Mouse (Mus musculus) neural tube, embryonic 12.5 days (tissue): ENCODE data around the gene Fam178b. TPM values are rescaled to one million over a fixed set of nuclear protein-coding genes. Genes with fewer than 3 reads are reported as not detected.

Experiments used
- ATAC-seq: fragments of 200-750 bp; cut with Nextera tagmentation; 2 replicates; pipeline ENCODE4 v1.8.0; 2017; ENCODE audit warnings: low read depth, mild to moderate bottlenecking, moderate TSS enrichment, moderate library complexity; ENCODE audit not compliant: low FRiP score
- H3K27ac ChIP-seq: fragments of 300-500 bp; sonication (generic); 2 replicates; pipeline ENCODE4 v1.5.1; 2016
- H3K27me3 ChIP-seq: fragments of 300-500 bp; sonication (generic); replicated peaks from 2 replicates; pipeline ENCODE4 v1.6.1; 2016; ENCODE audit warnings: mild to moderate bottlenecking
- H3K36me3 ChIP-seq: fragments of 300-500 bp; sonication (generic); 2 replicates; pipeline ENCODE4 v1.6.1; 2016; ENCODE audit warnings: mild to moderate bottlenecking
- H3K4me1 ChIP-seq: fragments of 300-500 bp; sonication (generic); 2 replicates; pipeline ENCODE4 v1.6.1; 2016
- H3K4me2 ChIP-seq: fragments of 300-500 bp; sonication (generic); replicated peaks from 2 replicates; pipeline ENCODE4 v1.6.1; 2016; ENCODE audit warnings: mild to moderate bottlenecking
- H3K4me3 ChIP-seq: fragments of 300-500 bp; sonication (generic); 2 replicates; pipeline ENCODE4 v1.5.1; 2016
- H3K9ac ChIP-seq: fragments of 300-500 bp; sonication (generic); 2 replicates; pipeline ENCODE4 v1.6.1; 2016; ENCODE audit warnings: mild to moderate bottlenecking
- H3K9me3 ChIP-seq: fragments of 300-500 bp; sonication (generic); 2 replicates; pipeline ENCODE4 v1.6.1; 2016; ENCODE audit warnings: mild to moderate bottlenecking
- WGBS: fragments of 180-500 bp; shearing (Covaris S2); methylation state at CpG from one replicate; pipeline ENCODE4 v1.1.7; 2016; 5-methylcytosine and 5-hydroxymethylcytosine counted together
- polyA plus RNA-seq: library from polyadenylated mRNA; unstranded; fragments of >200 nt; fragmentation: Nextera tagmentation; extraction: Ambion mirVana; gene quantifications from 2 replicates; pipeline ENCODE4 v1.2.1, GENCODE M21; 2016

The Fam178b gene
- polyA plus RNA-seq, 1 experiment from 2014 or later, result 0.48 TPM

- Histone ChIP-seq H3K9me3 (no peaks in the 10 kb centered on the region), H3K9ac (no peak overlapping the region), H3K27me3 (no peaks in the 10 kb centered on the region), H3K27ac (no peak overlapping the region), H3K4me1 (no peaks in the 10 kb centered on the region), H3K4me2 (no peak overlapping the region), H3K4me3 (no peak overlapping the region), H3K36me3 (peaks cover 22% of the 10 kb centered on the region)
- no peak for ATAC-seq
- 78% methylated on average over 8 of the region's 8 CpGs for WGBS
Observed at GRCm38 (mm10) chr1:36530485-36530884, 152.5 kb downstream of the Fam178b start.

GRCm38 (mm10) chr1:36529875-36530274 is 153.1 kb downstream of the Fam178b start:
- Histone ChIP-seq H3K9me3 (no peaks in the 10 kb centered on the region), H3K9ac (no peak overlapping the region), H3K36me3 (peaks cover 28% of the 10 kb centered on the region), H3K4me3 (no peak overlapping the region), H3K4me1 (no peaks in the 10 kb centered on the region), H3K27me3 (no peaks in the 10 kb centered on the region), H3K4me2 (no peak overlapping the region), H3K27ac (no peak overlapping the region)
- 92% methylated on average over 4 of the region's 4 CpGs for WGBS
- ATAC-seq, result no peak

GRCm38 (mm10) chr1:36529274-36529673 is 153.7 kb downstream of the Fam178b start:
- no peak overlapping the region for H3K9ac ChIP-seq
- WGBS, result 92% methylated on average over 4 of the region's 4 CpGs

GRCm38 (mm10) chr1:36528351-36528750 is 154.6 kb downstream of the Fam178b start:
- peaks cover 42% of the 10 kb centered on the region for H3K36me3 ChIP-seq
- H3K27ac ChIP-seq, result no peak overlapping the region
- H3K4me1 ChIP-seq, result 0 out of 2 replicates have a peak, but pooled peaks cover 7% of the 10 kb centered on the region
- peak; percentile 55 for ATAC-seq
- H3K27me3 ChIP-seq, result no peaks in the 10 kb centered on the region
- 18% methylated on average over 1 of the region's 1 CpGs for WGBS
- H3K9ac ChIP-seq, result no peak overlapping the region
- no peak overlapping the region for H3K4me3 ChIP-seq
- no peaks in the 10 kb centered on the region for H3K9me3 ChIP-seq
- no peak overlapping the region for H3K4me2 ChIP-seq

More at GRCm38 (mm10) chr1:36529274-36529673, 153.7 kb downstream of the Fam178b start:
- Histone ChIP-seq H3K4me1 (no peaks in the 10 kb centered on the region), H3K9me3 (no peaks in the 10 kb centered on the region), H3K4me2 (no peak overlapping the region), H3K27me3 (no peaks in the 10 kb centered on the region), H3K27ac (no peak overlapping the region), H3K4me3 (no peak overlapping the region), H3K36me3 (peaks cover 33% of the 10 kb centered on the region)
- ATAC-seq, result no peak

GRCm38 (mm10) chr1:36526903-36527302 is 156.1 kb downstream of the Fam178b start:
- no peaks in the 10 kb centered on the region for H3K27me3 ChIP-seq
- H3K9ac ChIP-seq, result no peak overlapping the region
- H3K4me1 ChIP-seq, result peaks cover 7% of the 10 kb centered on the region; the same call in 1 of the 2 replicates
- no peak overlapping the region for H3K4me3 ChIP-seq
- H3K36me3 ChIP-seq, result peaks cover 52% of the 10 kb centered on the region
- H3K27ac ChIP-seq, result no peak overlapping the region
- H3K4me2 ChIP-seq, result no peak overlapping the region
- 92% methylated on average over 10 of the region's 10 CpGs for WGBS
- ATAC-seq, result no peak
- no peaks in the 10 kb centered on the region for H3K9me3 ChIP-seq

- 91% methylated on average over 12 of the region's 12 CpGs for WGBS
- Histone ChIP-seq H3K4me3 (no peak overlapping the region), H3K27me3 (no peaks in the 10 kb centered on the region), H3K9ac (no peak overlapping the region), H3K9me3 (no peaks in the 10 kb centered on the region), H3K4me1 (peaks cover 7% of the 10 kb centered on the region; the same call in 1 of the 2 replicates), H3K4me2 (no peak overlapping the region), H3K27ac (no peak overlapping the region), H3K36me3 (peaks cover 57% of the 10 kb centered on the region)
- ATAC-seq, result no peak
Observed at GRCm38 (mm10) chr1:36525774-36526173, 157.2 kb downstream of the Fam178b start.

- H3K27ac ChIP-seq, result 0 out of 2 replicates have a peak overlapping the region, but pooled peaks have one; percentile 38
Observed at GRCm38 (mm10) chr1:36524058-36524457, 158.9 kb downstream of the Fam178b start.

GRCm38 (mm10) chr1:36523332-36524013 is 159.5 kb downstream of the Fam178b start:
- no peak overlapping the region for H3K9ac ChIP-seq
- H3K27ac ChIP-seq, result 0 out of 2 replicates have a peak overlapping the region, but pooled peaks have one; percentile 38
- ATAC-seq, result peak; percentile 42
- H3K9me3 ChIP-seq, result no peaks in the 10 kb centered on the region
- H3K27me3 ChIP-seq, result no peaks in the 10 kb centered on the region
- H3K4me3 ChIP-seq, result no peak overlapping the region
- WGBS, result 67% methylated on average over 9 of the region's 9 CpGs
- H3K4me2 ChIP-seq, result no peak overlapping the region
- H3K36me3 ChIP-seq, result peaks cover 77% of the 10 kb centered on the region
- peaks cover 7% of the 10 kb centered on the region; the same call in 1 of the 2 replicates for H3K4me1 ChIP-seq

More at GRCm38 (mm10) chr1:36524058-36524457, 158.9 kb downstream of the Fam178b start:
- Histone ChIP-seq H3K27me3 (no peaks in the 10 kb centered on the region), H3K9ac (no peak overlapping the region), H3K9me3 (no peaks in the 10 kb centered on the region), H3K36me3 (peaks cover 72% of the 10 kb centered on the region), H3K4me3 (no peak overlapping the region), H3K4me1 (peaks cover 7% of the 10 kb centered on the region; the same call in 1 of the 2 replicates), H3K4me2 (no peak overlapping the region)
- WGBS, result 86% methylated on average over 5 of the region's 5 CpGs
- ATAC-seq, result no peak

- Histone ChIP-seq H3K4me3 (no peak overlapping the region), H3K27ac (no peak overlapping the region), H3K9me3 (no peaks in the 10 kb centered on the region), H3K4me2 (no peak overlapping the region), H3K9ac (no peak overlapping the region), H3K27me3 (no peaks in the 10 kb centered on the region), H3K4me1 (peaks cover 7% of the 10 kb centered on the region; the same call in 1 of the 2 replicates), H3K36me3 (peaks cover 83% of the 10 kb centered on the region)
- no peak for ATAC-seq
- 94% methylated on average over 7 of the region's 7 CpGs for WGBS
Observed at GRCm38 (mm10) chr1:36522210-36522609, 160.8 kb downstream of the Fam178b start.

- H3K4me3 ChIP-seq, result no peak overlapping the region
- peaks cover 74% of the 10 kb centered on the region for H3K36me3 ChIP-seq
- H3K9me3 ChIP-seq, result no peaks in the 10 kb centered on the region
- no peak for ATAC-seq
- WGBS, result 79% methylated on average over 11 of the region's 11 CpGs
- H3K9ac ChIP-seq, result no peak overlapping the region
- H3K4me1 ChIP-seq, result peaks cover 19% of the 10 kb centered on the region
- H3K4me2 ChIP-seq, result no peak overlapping the region
- no peaks in the 10 kb centered on the region for H3K27me3 ChIP-seq
- H3K27ac ChIP-seq, result no peak overlapping the region
Observed at GRCm38 (mm10) chr1:36519626-36520025, 163.4 kb downstream of the Fam178b start.

- no peak overlapping the region for H3K27ac ChIP-seq
- no peak overlapping the region for H3K9ac ChIP-seq
- H3K4me1 ChIP-seq, result peaks cover 25% of the 10 kb centered on the region
- H3K27me3 ChIP-seq, result no peaks in the 10 kb centered on the region
- H3K4me2 ChIP-seq, result no peak overlapping the region
- 84% methylated on average over 3 of the region's 3 CpGs for WGBS
- H3K4me3 ChIP-seq, result no peak overlapping the region
- no peak for ATAC-seq
- H3K9me3 ChIP-seq, result no peaks in the 10 kb centered on the region
- peaks cover 63% of the 10 kb centered on the region for H3K36me3 ChIP-seq
Observed at GRCm38 (mm10) chr1:36518259-36518658, 164.7 kb downstream of the Fam178b start.

- 34% methylated on average over 2 of the region's 2 CpGs for WGBS
- no peaks in the 10 kb centered on the region for H3K9me3 ChIP-seq
- ATAC-seq, result no peak
- no peaks in the 10 kb centered on the region for H3K27me3 ChIP-seq
- peaks cover 29% of the 10 kb centered on the region for H3K4me1 ChIP-seq
- H3K4me3 ChIP-seq, result no peak overlapping the region
- H3K9ac ChIP-seq, result no peak overlapping the region
- peak overlapping the region; percentile 94 for H3K4me2 ChIP-seq
- H3K36me3 ChIP-seq, result peaks cover 20% of the 10 kb centered on the region
- no peak overlapping the region for H3K27ac ChIP-seq
Observed at GRCm38 (mm10) chr1:36513718-36514117, 169.3 kb downstream of the Fam178b start.

GRCm38 (mm10) chr1:36513310-36513709 is 169.7 kb downstream of the Fam178b start:
- Histone ChIP-seq H3K4me1 (peaks cover 29% of the 10 kb centered on the region), H3K4me2 (peak overlapping the region; percentile 94), H3K9ac (peak overlapping the region; percentile 88), H3K27me3 (no peaks in the 10 kb centered on the region), H3K36me3 (peaks cover 19% of the 10 kb centered on the region), H3K4me3 (peak overlapping the region; percentile 97), H3K27ac (no peak overlapping the region), H3K9me3 (no peaks in the 10 kb centered on the region)
- ATAC-seq, result no peak
- 9% methylated on average over 1 of the region's 1 CpGs for WGBS
